Mouse (Mus musculus): ENCODE measurements around the gene Csnk1g1.

- TF ChIP-seq CTCF (IDR thresholded peaks at IDR 0.05; ENCODE audit: low read depth) (no peak), EP300 (optimal IDR thresholded peaks at IDR 0.05) (no peak)
Measured at GRCm38 (mm10) chr9:66072754-66073153, 164.0 kb downstream of the Csnk1g1 start.

All from stomach, postnatal 0 days (tissue).